Mouse (Mus musculus) brain, embryonic 14.5 days (tissue): ENCODE results near the gene Trp73.

Source experiments
- CTCF ChIP-seq: fragments of 200-500 bp; IDR thresholded peaks from 2 replicates; pipeline ENCODE4 v1.5.1; 2012; ENCODE audit warnings: inconsistent platforms, mild to moderate bottlenecking, moderate library complexity, borderline replicate concordance; ENCODE audit not compliant: insufficient read depth, insufficient read length; ENCODE audit errors: extremely low read depth
- POLR2A ChIP-seq: fragments of 200-500 bp; IDR thresholded peaks from 2 replicates; pipeline ENCODE4 v1.6.1; 2012; ENCODE audit warnings: mild to moderate bottlenecking, inconsistent platforms, borderline replicate concordance; ENCODE audit not compliant: poor library complexity, insufficient read depth, insufficient read length, severe bottlenecking; ENCODE audit errors: extremely low read depth

DNA sequence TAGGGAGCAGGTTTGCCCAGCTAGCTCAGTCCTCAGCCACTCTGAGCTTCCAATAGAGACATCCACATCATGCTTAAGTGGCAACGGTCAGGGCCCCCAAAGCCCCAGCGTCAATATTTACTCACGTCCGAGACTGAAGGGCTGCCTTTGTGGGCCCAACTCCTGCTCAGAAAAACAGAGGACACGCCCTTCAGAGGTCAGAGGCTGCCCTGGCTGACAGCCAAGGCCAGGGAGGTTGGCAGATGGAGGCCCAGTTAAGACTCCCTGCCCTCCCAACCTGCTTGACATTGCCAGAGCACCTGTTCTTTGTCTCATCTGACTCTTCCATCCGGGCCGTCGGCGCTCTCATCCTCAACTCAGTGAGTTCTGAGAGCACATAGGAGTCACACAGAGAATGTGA is 21.2 kb downstream of the Trp73 start:
- TF ChIP-seq CTCF (no peak), POLR2A (no peak)
